In the genomic region with DNA sequence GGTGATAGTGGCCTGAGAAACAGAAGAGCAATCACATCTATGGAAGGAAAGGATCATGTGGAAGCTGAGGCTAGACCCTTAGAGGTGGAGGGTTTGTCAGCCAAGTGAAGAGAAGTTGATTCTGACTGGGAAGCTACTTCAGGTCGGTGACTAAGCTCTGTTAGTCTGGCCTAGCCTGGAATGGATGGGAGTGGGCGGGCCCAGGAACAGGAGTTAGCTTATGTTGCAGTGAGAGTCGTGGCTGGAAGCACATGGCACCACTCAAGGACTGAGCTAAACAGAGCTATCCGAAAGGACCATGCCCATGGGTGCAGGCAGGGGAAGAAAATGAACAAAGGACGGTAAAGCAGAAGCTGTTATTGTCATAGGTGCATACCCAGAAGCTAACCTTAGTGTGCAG, we compare ENCODE assay signal across 21 mouse cellular contexts.
"Had no signal": no experiment of that assay in that cellular context is flagged by ENCODE, and none has a peak within 500 bp of the region (broad histone marks: within the 10 kb centered on the region; RNA-seq: fewer than 3 reads in every experiment).

No protein-coding gene starts in this region.

- H3K4me1 ChIP-seq: limb, embryonic 12.5 days; limb, embryonic 15.5 days; midbrain, embryonic 13.5 days; stomach, embryonic 15.5 days had no signal

- H3K36me3 ChIP-seq: limb, embryonic 12.5 days; limb, embryonic 15.5 days; midbrain, embryonic 13.5 days; stomach, embryonic 15.5 days had no signal

- H3K9me3 ChIP-seq: limb, embryonic 12.5 days; limb, embryonic 15.5 days; midbrain, embryonic 13.5 days; stomach, embryonic 15.5 days had no signal

- ATAC-seq: intestine, postnatal 0 days; liver, postnatal 0 days; lung, postnatal 0 days; midbrain, embryonic 13.5 days; midbrain, embryonic 16.5 days had no signal

- H3K4me3 ChIP-seq: layer of hippocampus, adult 2 months; limb, embryonic 12.5 days; limb, embryonic 15.5 days; midbrain, embryonic 13.5 days; stomach, embryonic 15.5 days had no signal

- H3K4me2 ChIP-seq: limb, embryonic 12.5 days; limb, embryonic 15.5 days; liver, embryonic 11.5 days; lung, embryonic 14.5 days; midbrain, embryonic 13.5 days; stomach, embryonic 15.5 days had no signal

- H3K27me3 ChIP-seq: limb, embryonic 12.5 days; limb, embryonic 15.5 days; stomach, embryonic 15.5 days had no signal

- DNase-seq: kidney, adult 2 months; kidney, postnatal 10 days; kidney, postnatal 36 days; layer of hippocampus, adult 9-11 months; left cerebral cortex, postnatal 4 days; liver, postnatal 0 days; lung, embryonic 14.5 days; right cerebral cortex, postnatal 14 days; spleen, adult 18-20 months; thymus, postnatal 25 days had no signal

- H3K27ac ChIP-seq: layer of hippocampus, adult 2 months; limb, embryonic 12.5 days; limb, embryonic 15.5 days; liver, embryonic 14.5 days; macrophage; midbrain, embryonic 13.5 days; stomach, embryonic 15.5 days had no signal

- H3K9ac ChIP-seq: limb, embryonic 12.5 days; limb, embryonic 15.5 days; liver, embryonic 14.5 days; liver, postnatal 0 days; lung, embryonic 14.5 days; midbrain, embryonic 13.5 days; stomach, embryonic 15.5 days had no signal
